Mouse (Mus musculus) CH12.LX (cell line): ENCODE measurements around the gene Eif4ebp2. TPM values are rescaled to one million over a fixed set of nuclear protein-coding genes. Genes with fewer than 3 reads are reported as not detected.
"Not testable (repeated sequence)": the region's sequence is repeated elsewhere in the genome, so short reads cannot be mapped to it uniquely, and the experiment has no call there.

Experiments
- DNase-seq: peaks from one replicate; pipeline ENCODE4 v3.0.0-alpha.2; 2013; ENCODE audit errors: extremely low read depth
- H3K27ac ChIP-seq: 2 replicates; pipeline ENCODE4 v1.5.1; 2012; ENCODE audit warnings: low read depth, mild to moderate bottlenecking, control low read depth, moderate library complexity; ENCODE audit not compliant: insufficient read depth
- H3K27me3 ChIP-seq: replicated peaks from 2 replicates; pipeline ENCODE3; 2012; ENCODE audit warnings: inconsistent platforms
- H3K36me3 ChIP-seq, 2 experiments: replicated peaks in 1 of 2; 2 replicates each; pipeline versions ENCODE3 to v1.6.1; 2012; ENCODE audit warnings: inconsistent platforms in 1 of 2, low read length in 1 of 2, mild to moderate bottlenecking in 1 of 2, mixed read lengths in 1 of 2, moderate library complexity in 1 of 2; ENCODE audit not compliant: control insufficient read depth in 1 of 2, insufficient read depth in 1 of 2
- H3K4me1 ChIP-seq, 2 experiments: 2 replicates each; pipeline ENCODE4 v1.6.1; 2012; ENCODE audit warnings: inconsistent platforms in 1 of 2, moderate library complexity in 1 of 2; ENCODE audit not compliant: insufficient read depth in 2 of 2, control insufficient read depth in 1 of 2
- H3K4me2 ChIP-seq: 2 replicates; pipeline ENCODE4 v1.6.1; 2012; ENCODE audit warnings: low read depth, mild to moderate bottlenecking, control low read depth; ENCODE audit not compliant: poor library complexity, insufficient read depth, severe bottlenecking
- H3K4me3 ChIP-seq, 3 experiments: fragments of 150-350 bp in 1 of 3; sonication (generic) in 1 of 3; replicated peaks in 1 of 3; 2 replicates each; pipeline versions ENCODE3 to v1.5.1; 2011 to 2012; ENCODE audit warnings: low read depth in 2 of 3, low read length in 2 of 3, mild to moderate bottlenecking in 2 of 3, moderate library complexity in 2 of 3, control low read depth in 1 of 3, improper control_type of control experiment in 1 of 3, inconsistent platforms in 1 of 3, mixed read lengths in 1 of 3; ENCODE audit not compliant: poor library complexity in 1 of 3
- H3K79me2 ChIP-seq: replicated peaks from 2 replicates; pipeline ENCODE4 v1.6.1; 2012; ENCODE audit warnings: mild to moderate bottlenecking, moderate library complexity; ENCODE audit not compliant: control insufficient read depth, poor library complexity, insufficient read depth, severe bottlenecking; ENCODE audit errors: extremely low read depth
- H3K9ac ChIP-seq: 2 replicates; pipeline ENCODE4 v1.6.1; 2012; ENCODE audit warnings: low read depth, mild to moderate bottlenecking, control low read depth, moderate library complexity; ENCODE audit not compliant: insufficient read depth
- H3K9me3 ChIP-seq: replicated peaks from 2 replicates; pipeline ENCODE3; 2012; ENCODE audit warnings: low read length, inconsistent platforms, mixed read lengths
- BHLHE40 ChIP-seq: IDR thresholded peaks from 2 replicates; pipeline ENCODE4 v1.6.1; 2011; ENCODE audit warnings: mild to moderate bottlenecking, low read depth, low read length, improper control_type of control experiment
- CHD1 ChIP-seq: IDR thresholded peaks from 2 replicates; pipeline ENCODE4 v1.6.1; 2012; ENCODE audit warnings: low read depth, low read length, improper control_type of control experiment, inconsistent platforms
- CTCF ChIP-seq, 2 experiments: IDR thresholded peaks in 1 of 2; conservative IDR thresholded peaks in 1 of 2; 2 replicates each; pipeline ENCODE4 v1.5.1; 2011 to 2012; ENCODE audit warnings: low read depth in 2 of 2, low read length in 2 of 2, improper control_type of control experiment in 1 of 2, inconsistent platforms in 1 of 2, mild to moderate bottlenecking in 1 of 2, moderate library complexity in 1 of 2
- EP300 ChIP-seq: IDR thresholded peaks from 2 replicates; pipeline ENCODE4 v1.6.1; 2011; ENCODE audit warnings: low read length, improper control_type of control experiment
- GABPA ChIP-seq: IDR thresholded peaks from 2 replicates; pipeline ENCODE4 v1.6.1; 2012; ENCODE audit warnings: low read depth, low read length, improper control_type of control experiment, inconsistent platforms; ENCODE audit not compliant: insufficient replicate concordance
- HCFC1 ChIP-seq: IDR thresholded peaks from 2 replicates; pipeline ENCODE4 v1.6.1; 2012; ENCODE audit warnings: low read depth, mild to moderate bottlenecking, inconsistent platforms, low read length, improper control_type of control experiment
- JUND ChIP-seq: conservative IDR thresholded peaks from 2 replicates; pipeline ENCODE4 v1.6.1; 2011; ENCODE audit warnings: low read depth, low read length, improper control_type of control experiment
- KAT2A ChIP-seq: IDR thresholded peaks from 2 replicates; pipeline ENCODE4 v1.6.1; 2012; ENCODE audit warnings: low read length, improper control_type of control experiment, inconsistent platforms; ENCODE audit not compliant: insufficient replicate concordance
- MAFK ChIP-seq: IDR thresholded peaks from 2 replicates; pipeline ENCODE4 v1.6.1; 2011; ENCODE audit warnings: low read length, improper control_type of control experiment; ENCODE audit not compliant: insufficient replicate concordance
- MAX ChIP-seq: IDR thresholded peaks from 2 replicates; pipeline ENCODE4 v1.6.1; 2011; ENCODE audit warnings: low read length, improper control_type of control experiment
- MYC ChIP-seq: IDR thresholded peaks from 2 replicates; pipeline ENCODE4 v1.6.1; 2011; ENCODE audit warnings: low read depth, mild to moderate bottlenecking, improper control_type of control experiment, low read length
- NRF1 ChIP-seq: IDR thresholded peaks from 2 replicates; pipeline ENCODE4 v1.6.1; 2014; ENCODE audit warnings: low read depth, mild to moderate bottlenecking, inconsistent platforms, low read length, improper control_type of control experiment, moderate library complexity
- PAX5 ChIP-seq: IDR thresholded peaks from 2 replicates; pipeline ENCODE4 v1.6.1; 2012; ENCODE audit warnings: low read length, inconsistent platforms, mixed read lengths
- POLR2AphosphoS2 ChIP-seq: IDR thresholded peaks from 2 replicates; pipeline ENCODE4 v1.6.1; 2011; ENCODE audit warnings: low read depth, low read length, improper control_type of control experiment
- RCOR1 ChIP-seq: conservative IDR thresholded peaks from 2 replicates; pipeline ENCODE4 v1.6.1; 2012; ENCODE audit warnings: low read depth, mild to moderate bottlenecking, inconsistent platforms, low read length, improper control_type of control experiment
- SIN3A ChIP-seq: IDR thresholded peaks from 2 replicates; pipeline ENCODE4 v1.6.1; 2012; ENCODE audit warnings: low read length, improper control_type of control experiment, inconsistent platforms
- TBP ChIP-seq: conservative IDR thresholded peaks from 2 replicates; pipeline ENCODE4 v1.6.1; 2011; ENCODE audit warnings: low read depth, low read length, improper control_type of control experiment
- USF1 ChIP-seq: IDR thresholded peaks from 2 replicates; pipeline ENCODE4 v1.6.1; 2014; ENCODE audit warnings: low read depth, mild to moderate bottlenecking, inconsistent platforms, low read length, improper control_type of control experiment
- USF2 ChIP-seq: conservative IDR thresholded peaks from 2 replicates; pipeline ENCODE4 v1.6.1; 2011; ENCODE audit warnings: low read depth, low read length, improper control_type of control experiment
- ZC3H11A ChIP-seq: IDR thresholded peaks from 2 replicates; pipeline ENCODE4 v1.6.1; 2012; ENCODE audit warnings: low read depth, mild to moderate bottlenecking, inconsistent platforms, low read length, improper control_type of control experiment
- ZKSCAN1 ChIP-seq: IDR thresholded peaks from 2 replicates; pipeline ENCODE4 v1.6.1; 2012; ENCODE audit warnings: low read depth, inconsistent platforms, low read length, improper control_type of control experiment, borderline replicate concordance
- ZMIZ1 ChIP-seq: IDR thresholded peaks from 2 replicates; pipeline ENCODE4 v1.6.1; 2012; ENCODE audit warnings: low read depth, mild to moderate bottlenecking, inconsistent platforms, low read length, improper control_type of control experiment
- ZNF384 ChIP-seq: IDR thresholded peaks from 2 replicates; pipeline ENCODE4 v1.6.1; 2012; ENCODE audit warnings: low read depth, low read length, improper control_type of control experiment, inconsistent platforms
- dilution Hi-C: fragments of 300-500 bp; cut with MboI; formaldehyde crosslinking; loops from 2 replicates; pipeline ENCODE4 v1.14.3; 2020; ENCODE audit warnings: low sequenced_read_pairs; ENCODE audit not compliant: extremely low pct_unique_long_range_greater_than_20kb, extremely low pct_ligation_motif_present
- in situ Hi-C: fragments of 300-500 bp; cut with MboI; formaldehyde crosslinking; loops from 3 replicates; pipeline ENCODE4 v1.14.3; 2019; ENCODE audit warnings: low sequenced_read_pairs, low pct_ligation_motif_present, low pct_unique_long_range_greater_than_20kb, mixed read lengths
- polyA plus RNA-seq: library from polyadenylated mRNA; unstranded; fragments of >175 nt; gene quantifications from 2 replicates; pipeline ENCODE4 v1.2.1, GENCODE M21; 2012; ENCODE audit warnings: low read depth; ENCODE audit not compliant: insufficient read length
- total RNA-seq, 2 experiments: library from RNA; depleted of rRNA; stranded (reverse); fragments of 300-350 nt in 1 of 2; fragments of >200 nt in 1 of 2; gene quantifications; 2 replicates each; pipeline ENCODE4 v1.2.3; 2012 to 2014

Eif4ebp2 gene
- total and polyA plus RNA-seq, 3 experiments: 7.5 to 73.2 (median 16.4) TPM

GRCm38 (mm10) chr10:61465009-61465408 is 12.5 kb upstream of the Eif4ebp2 start:
- Histone ChIP-seq H3K36me3 (no peaks in the 10 kb centered on the region), H3K27ac (no peak overlapping the region), H3K4me3 (no peak overlapping the region), H3K4me2 (no peak overlapping the region), H3K79me2 (no peaks in the 10 kb centered on the region), H3K27me3 (no peaks in the 10 kb centered on the region), H3K9ac (no peak overlapping the region), H3K4me1 (peaks cover 5 to 8% of the 10 kb centered on the region in 2 experiments; a peak in 1 of 4 replicates), H3K9me3 (peaks cover 5% of the 10 kb centered on the region)
- in situ Hi-C loops (no loop called here), dilution Hi-C loops (no loop called here)
- no peak for TF ChIP-seq POLR2AphosphoS2
- TF ChIP-seq JUND: no peak
- no peak for TF ChIP-seq MYC
- no peak for TF ChIP-seq EP300
- TF ChIP-seq CTCF (conservative IDR thresholded peaks at IDR 0.05 in 1 of 2, IDR thresholded peaks at IDR 0.05 in 1 of 2; ENCODE audit: low read depth in 2 of 2, low read length in 2 of 2): no peak
- TF ChIP-seq BHLHE40: no peak
- no peak for TF ChIP-seq ZKSCAN1
- no peak for TF ChIP-seq SIN3A
- no peak for TF ChIP-seq USF2
- no peak for TF ChIP-seq ZNF384
- no peak for TF ChIP-seq USF1
- no peak for TF ChIP-seq NRF1
- TF ChIP-seq MAX: no peak
- no peak for TF ChIP-seq TBP
- TF ChIP-seq CHD1: no peak
- no peak for TF ChIP-seq KAT2A
- TF ChIP-seq HCFC1: no peak
- TF ChIP-seq RCOR1: no peak
- TF ChIP-seq ZMIZ1: no peak
- DNase-seq: no peak

- Histone ChIP-seq H3K4me2 (no peak overlapping the region), H3K4me3 (no peak overlapping the region), H3K9ac (no peak overlapping the region), H3K27me3 (no peaks in the 10 kb centered on the region), H3K27ac (no peak overlapping the region), H3K79me2 (peaks cover 2% of the 10 kb centered on the region; the same call in 1 of the 2 replicates)
- in situ Hi-C loops: no loop called here
- TF ChIP-seq HCFC1 (no peak), CHD1 (no peak), GABPA (no peak), PAX5 (no peak), ZC3H11A (no peak), USF1 (no peak), MAFK (0 out of 2 replicates have a peak, but pooled peaks have one; percentile 64), ZNF384 (no peak)
- TF ChIP-seq, all 38 proteins: peak for 1
- Histone ChIP-seq H3K36me3 (no peaks in the 10 kb centered on the region), H3K9me3 (no peaks in the 10 kb centered on the region), H3K4me1 (peaks cover 3 to 4% of the 10 kb centered on the region in 2 experiments; a peak in 1 of 4 replicates)
- dilution Hi-C loops: no loop called here
- DNase-seq: no peak
Measured at GRCm38 (mm10) chr10:61457182-61457581, 4.7 kb upstream of the Eif4ebp2 start.

GRCm38 (mm10) chr10:61453171-61453570 is 710 bp upstream of the Eif4ebp2 start:
- peak overlapping the region; percentile 43; the same call in 1 of the 2 replicates for H3K4me2 ChIP-seq
- peaks cover 23 to 29% of the 10 kb centered on the region in 2 experiments for H3K4me1 ChIP-seq
- H3K27me3 ChIP-seq, H3K9me3 ChIP-seq, H3K9ac ChIP-seq, H3K4me3 ChIP-seq, in situ Hi-C loops, H3K27ac ChIP-seq, dilution Hi-C loops, DNase-seq: not testable (repeated sequence)
- H3K36me3 ChIP-seq: peaks cover 0 to 14% of the 10 kb centered on the region in 2 experiments
- peaks cover 42% of the 10 kb centered on the region for H3K79me2 ChIP-seq
